Mouse (Mus musculus) midbrain, embryonic 12.5 days (tissue): ENCODE data around the gene Vwa5b2. TPM values are rescaled to one million over a fixed set of nuclear protein-coding genes. Genes with fewer than 3 reads are reported as not detected.
A peak's percentile ranks its signal among the peaks of the same experiment; 100 is the strongest.

ENCODE experiments used
- ATAC-seq: fragments of 200-750 bp; cut with Nextera tagmentation; 2 replicates; pipeline ENCODE4 v1.8.0; 2017; ENCODE audit warnings: low read depth, moderate TSS enrichment, moderate library complexity; ENCODE audit not compliant: low FRiP score
- H3K27ac ChIP-seq: fragments of 300-500 bp; sonication (generic); replicated peaks from 2 replicates; pipeline ENCODE4 v1.5.1; 2016; ENCODE audit warnings: mild to moderate bottlenecking
- H3K27me3 ChIP-seq: fragments of 300-500 bp; sonication (generic); 2 replicates; pipeline ENCODE4 v1.6.1; 2016; ENCODE audit warnings: mild to moderate bottlenecking
- H3K36me3 ChIP-seq: fragments of 300-500 bp; sonication (generic); 2 replicates; pipeline ENCODE4 v1.6.1; 2016
- H3K4me1 ChIP-seq: fragments of 300-500 bp; sonication (generic); 2 replicates; pipeline ENCODE4 v1.6.1; 2016
- H3K4me2 ChIP-seq: fragments of 300-500 bp; sonication (generic); replicated peaks from 2 replicates; pipeline ENCODE4 v1.6.1; 2016; ENCODE audit warnings: mild to moderate bottlenecking, moderate library complexity
- H3K4me3 ChIP-seq: fragments of 300-500 bp; sonication (generic); 2 replicates; pipeline ENCODE4 v1.5.1; 2016; ENCODE audit warnings: mild to moderate bottlenecking
- H3K9ac ChIP-seq: fragments of 300-500 bp; sonication (generic); replicated peaks from 2 replicates; pipeline ENCODE4 v1.6.1; 2016; ENCODE audit warnings: mild to moderate bottlenecking, moderate library complexity
- H3K9me3 ChIP-seq: fragments of 300-500 bp; sonication (generic); 2 replicates; pipeline ENCODE4 v1.6.1; 2016; ENCODE audit warnings: mild to moderate bottlenecking
- WGBS: fragments of 180-500 bp; shearing (Covaris S2); methylation state at CpG from one replicate; pipeline ENCODE4 v1.1.7; 2016; 5-methylcytosine and 5-hydroxymethylcytosine counted together
- polyA plus RNA-seq: library from polyadenylated mRNA; unstranded; fragments of >200 nt; fragmentation: Nextera tagmentation; extraction: Ambion mirVana; gene quantifications from 2 replicates; pipeline ENCODE4 v1.2.1, GENCODE M21; 2016

Gene Vwa5b2
- 6.0 and 7.5 TPM in 2 replicates for polyA plus RNA-seq

DNA sequence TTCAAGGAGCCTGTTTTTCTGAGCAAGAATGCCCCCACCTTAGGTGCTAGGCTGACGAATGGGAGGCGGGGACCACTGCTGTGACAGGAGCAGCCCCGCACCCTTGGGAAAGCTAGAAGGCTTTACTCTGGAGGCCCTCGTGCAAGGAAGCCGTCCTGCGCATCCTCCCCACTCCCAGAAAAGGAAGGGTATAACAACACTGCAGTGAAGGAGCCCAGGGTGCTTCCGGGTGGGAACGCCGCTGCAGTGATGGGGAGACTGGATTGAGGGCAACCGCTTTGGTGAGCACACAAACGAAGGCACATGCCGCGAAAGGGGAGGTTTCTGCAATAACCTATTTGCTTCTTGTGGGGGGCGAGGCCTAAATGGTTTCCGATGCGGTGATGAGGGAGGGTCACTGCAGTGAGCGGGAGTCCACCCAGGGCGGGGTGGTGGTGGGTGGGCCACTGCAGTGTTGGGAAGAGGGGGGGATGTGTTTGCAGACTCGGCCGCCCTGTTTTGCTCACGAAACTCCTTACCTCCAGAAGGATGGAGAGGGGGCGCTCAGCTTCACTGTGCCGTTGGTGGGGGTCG, at the start of gene Vwa5b2:
Gene Vwa5b2, plus strand, starts transcription at position 106 of the 573 bp plus-strand sequence.
- H3K27me3 ChIP-seq = peaks cover 72% of the 10 kb centered on the region
- H3K9ac ChIP-seq = peak within 1 kb of the TSS; percentile 61
- WGBS = 1% methylated on average over 24 of the region's 24 CpGs

DNA sequence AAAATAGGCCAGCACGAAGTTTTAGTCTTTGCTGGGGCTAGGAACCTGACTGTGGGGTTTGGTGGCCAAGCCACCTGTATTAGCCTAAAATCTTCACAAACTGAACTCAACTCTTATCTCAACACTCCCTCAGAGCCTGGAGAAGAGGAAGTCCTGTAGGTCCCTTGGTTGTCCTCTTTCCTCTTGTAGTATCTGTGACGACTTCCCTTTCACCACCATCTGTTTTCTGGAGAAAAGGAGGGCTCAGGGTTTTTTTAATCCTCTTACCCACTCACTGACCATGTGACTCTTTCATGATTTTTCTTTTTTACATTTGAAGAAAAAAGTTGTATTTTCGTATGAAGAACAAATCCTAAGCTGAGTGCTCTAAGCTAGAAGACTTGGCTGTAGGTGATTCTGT, 49.6 kb upstream of the Vwa5b2 start:
- 74% methylated on average over 3 of the region's 3 CpGs for WGBS
- Histone ChIP-seq H3K36me3 (peaks cover 65% of the 10 kb centered on the region), H3K4me2 (no peak overlapping the region), H3K9ac (no peak overlapping the region), H3K4me1 (peaks cover 25% of the 10 kb centered on the region), H3K27me3 (no peaks in the 10 kb centered on the region), H3K9me3 (no peaks in the 10 kb centered on the region), H3K27ac (no peak overlapping the region), H3K4me3 (no peak overlapping the region)
- no peak for ATAC-seq

More for the DNA sequence above, at the start of gene Vwa5b2:
- peak; percentile 79 for ATAC-seq
- H3K27ac ChIP-seq = no peak within 1 kb of the TSS
- H3K4me1 ChIP-seq = peaks cover 24% of the 10 kb centered on the region
- H3K36me3 ChIP-seq = no peaks in the 10 kb centered on the region
- H3K4me3 ChIP-seq = peak within 1 kb of the TSS; percentile 51
- H3K4me2 ChIP-seq = peak within 1 kb of the TSS; percentile 80
- no peaks in the 10 kb centered on the region for H3K9me3 ChIP-seq

DNA sequence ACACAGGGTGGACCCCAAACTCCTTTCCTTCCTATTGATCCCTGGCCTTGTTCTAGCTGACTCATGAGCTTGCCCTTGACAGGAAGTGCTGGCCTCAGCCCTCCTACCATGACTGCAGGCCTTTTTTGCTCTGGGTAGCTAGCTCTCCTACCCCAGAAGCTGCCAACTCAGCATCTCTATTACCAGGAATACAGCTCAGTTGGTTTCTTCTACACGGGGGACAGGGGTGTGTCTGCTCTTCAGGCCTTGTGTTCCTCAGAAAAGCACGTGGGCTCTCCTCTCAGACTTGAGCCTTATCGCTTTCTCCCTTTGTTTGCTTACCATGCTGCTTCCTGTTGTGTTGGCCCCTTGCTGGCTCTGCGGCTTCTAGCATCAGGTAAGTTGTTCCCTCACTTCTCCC, 48.8 kb upstream of the Vwa5b2 start:
- no peak overlapping the region for H3K9ac ChIP-seq
- H3K4me3 ChIP-seq = no peak overlapping the region
- H3K4me1 ChIP-seq = peaks cover 25% of the 10 kb centered on the region
- no peak overlapping the region for H3K27ac ChIP-seq
- no peak overlapping the region for H3K4me2 ChIP-seq
- H3K9me3 ChIP-seq = no peaks in the 10 kb centered on the region
- WGBS = 88% methylated on average over 4 of the region's 4 CpGs
- H3K36me3 ChIP-seq = peaks cover 72% of the 10 kb centered on the region
- no peak for ATAC-seq
- no peaks in the 10 kb centered on the region for H3K27me3 ChIP-seq

DNA sequence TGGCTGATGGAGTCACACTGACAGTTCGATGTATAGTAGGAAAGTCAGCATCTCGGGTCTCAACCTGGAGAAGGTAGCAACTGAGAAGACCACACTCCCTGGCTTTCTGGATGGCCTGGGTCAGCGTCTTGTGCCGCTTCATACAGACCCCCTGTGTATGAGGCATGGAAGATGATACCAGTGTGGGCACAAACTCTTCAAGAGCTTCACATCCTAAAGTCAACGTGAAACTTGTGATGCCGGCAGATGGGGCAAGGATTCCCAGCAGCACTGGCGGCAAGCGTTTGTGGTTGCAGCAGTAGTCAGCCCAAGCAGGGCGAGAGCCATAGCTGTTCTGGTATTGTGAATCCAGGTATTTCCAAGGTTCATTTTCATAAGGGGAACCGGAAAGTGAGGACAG, 43.6 kb upstream of the Vwa5b2 start:
- H3K27me3 ChIP-seq = no peaks in the 10 kb centered on the region
- WGBS = 91% methylated on average over 10 of the region's 10 CpGs
- peaks cover 18% of the 10 kb centered on the region for H3K4me1 ChIP-seq
- peaks cover 57% of the 10 kb centered on the region for H3K36me3 ChIP-seq
- no peak for ATAC-seq
- no peak overlapping the region for H3K27ac ChIP-seq
- no peak overlapping the region for H3K9ac ChIP-seq
- no peak overlapping the region for H3K4me3 ChIP-seq
- no peak overlapping the region for H3K4me2 ChIP-seq
- H3K9me3 ChIP-seq = no peaks in the 10 kb centered on the region

DNA sequence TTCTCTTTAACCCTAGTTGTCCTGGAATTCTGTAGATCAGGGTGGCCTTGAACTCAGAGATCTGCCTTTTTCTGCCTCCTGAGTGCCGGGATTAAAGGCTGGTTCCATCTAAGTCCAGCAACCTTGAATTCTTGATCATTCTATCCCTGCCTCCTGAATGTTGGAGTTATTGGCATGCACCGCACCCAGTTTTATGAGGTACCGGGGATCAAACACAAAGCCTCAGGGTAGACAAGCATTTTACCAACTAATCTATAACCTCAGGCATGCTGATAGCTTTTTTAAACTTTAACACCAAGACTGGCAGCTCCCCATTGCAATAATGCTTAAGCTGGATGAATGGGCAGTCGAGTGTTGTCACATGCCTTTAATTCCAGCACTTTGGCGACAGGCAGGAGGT, 41.8 kb upstream of the Vwa5b2 start:
- WGBS = 54% methylated on average over 5 of the region's 5 CpGs
- Histone ChIP-seq H3K9me3 (no peaks in the 10 kb centered on the region), H3K27ac (no peak overlapping the region), H3K27me3 (no peaks in the 10 kb centered on the region), H3K4me3 (peak overlapping the region; percentile 77; the same call in 1 of the 2 replicates), H3K4me2 (peak overlapping the region; percentile 92), H3K36me3 (peaks cover 56% of the 10 kb centered on the region), H3K9ac (0 out of 2 replicates have a peak overlapping the region, but pooled peaks have one; percentile 69), H3K4me1 (peaks cover 18% of the 10 kb centered on the region)
- ATAC-seq = no peak

DNA sequence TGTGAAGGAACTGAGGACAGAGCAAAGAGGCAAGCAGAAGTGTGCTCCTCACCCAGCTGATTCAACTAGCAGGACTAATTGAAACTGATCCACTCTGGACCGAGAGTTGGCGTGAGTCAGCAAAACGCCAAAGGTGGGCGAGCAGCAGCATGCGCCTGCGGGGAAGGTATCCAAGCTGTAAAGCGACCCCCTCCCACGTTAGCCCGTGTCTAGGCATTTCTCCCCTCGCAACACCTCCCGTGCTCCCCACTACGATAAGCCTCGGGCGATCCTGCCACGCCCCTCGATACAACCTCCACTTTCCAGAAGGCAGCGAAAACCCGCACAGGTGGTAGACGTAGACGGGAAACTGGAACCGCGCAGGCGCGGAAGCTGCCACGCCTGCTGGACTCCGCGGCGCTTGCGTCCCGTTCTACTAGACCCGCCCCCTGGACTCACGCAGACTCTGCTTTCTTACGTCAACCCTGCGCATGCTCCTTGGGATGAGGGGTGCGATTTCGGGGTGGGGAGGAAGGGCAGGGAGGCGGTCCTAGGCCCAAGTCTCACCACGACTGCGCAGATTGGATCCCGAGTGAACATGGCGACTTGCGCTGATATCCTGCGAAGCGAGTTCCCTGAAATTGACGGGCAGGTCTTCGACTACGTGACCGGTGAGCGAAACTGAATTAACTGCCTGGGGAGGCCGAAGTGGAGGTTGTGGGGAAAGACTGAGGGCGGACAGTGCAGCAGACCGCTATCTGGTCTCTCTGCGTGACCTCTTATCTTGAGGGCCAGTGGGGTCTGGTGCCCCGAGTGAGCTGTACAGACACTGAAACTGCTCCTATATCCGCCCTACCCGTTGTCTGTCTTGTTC, 40.9 kb upstream of the Vwa5b2 start, which contains the start of gene Abcf3:
Gene Abcf3, plus strand, starts transcription at position 482 of the 853 bp plus-strand sequence.
- peak within 1 kb of the TSS; percentile 60 for H3K27ac ChIP-seq
- WGBS = under 1% methylated on average over 56 of the region's 56 CpGs

DNA sequence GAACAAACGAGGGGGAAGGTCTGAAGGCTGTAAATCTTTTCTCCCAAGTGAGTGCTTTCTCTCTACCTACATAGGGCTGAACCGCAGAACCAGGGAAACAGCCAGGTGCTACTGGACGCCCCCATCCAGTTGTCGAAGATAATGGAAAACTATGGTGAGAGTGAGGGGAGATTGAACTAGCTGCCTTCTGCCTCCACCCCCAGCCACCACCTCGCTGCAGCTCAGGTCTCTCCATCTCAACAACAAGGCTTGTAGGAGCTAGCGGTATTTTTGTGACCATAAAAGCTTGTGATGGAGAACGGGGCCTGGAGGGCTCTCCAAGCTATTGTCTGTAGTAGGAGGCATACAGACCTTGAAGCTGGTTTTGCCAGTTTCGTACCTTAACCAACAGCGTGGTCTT, 40.1 kb upstream of the Vwa5b2 start:
- 54% methylated on average over 9 of the region's 9 CpGs for WGBS
- Histone ChIP-seq H3K4me1 (peaks cover 18% of the 10 kb centered on the region), H3K36me3 (peaks cover 53% of the 10 kb centered on the region), H3K4me2 (peak overlapping the region; percentile 92), H3K4me3 (peak overlapping the region; percentile 77), H3K9me3 (no peaks in the 10 kb centered on the region), H3K9ac (peak overlapping the region; percentile 88), H3K27ac (no peak overlapping the region; the same call in 1 of the 2 replicates), H3K27me3 (no peaks in the 10 kb centered on the region)
- ATAC-seq = no peak

More for the DNA sequence above, 40.9 kb upstream of the Vwa5b2 start, which contains the start of gene Abcf3:
- Histone ChIP-seq H3K9me3 (no peaks in the 10 kb centered on the region), H3K9ac (peak within 1 kb of the TSS; percentile 88), H3K36me3 (peaks cover 52% of the 10 kb centered on the region), H3K4me1 (peaks cover 18% of the 10 kb centered on the region), H3K4me2 (peak within 1 kb of the TSS; percentile 92), H3K4me3 (peak within 1 kb of the TSS; percentile 77), H3K27me3 (no peaks in the 10 kb centered on the region)
- peak; percentile 98 for ATAC-seq

DNA sequence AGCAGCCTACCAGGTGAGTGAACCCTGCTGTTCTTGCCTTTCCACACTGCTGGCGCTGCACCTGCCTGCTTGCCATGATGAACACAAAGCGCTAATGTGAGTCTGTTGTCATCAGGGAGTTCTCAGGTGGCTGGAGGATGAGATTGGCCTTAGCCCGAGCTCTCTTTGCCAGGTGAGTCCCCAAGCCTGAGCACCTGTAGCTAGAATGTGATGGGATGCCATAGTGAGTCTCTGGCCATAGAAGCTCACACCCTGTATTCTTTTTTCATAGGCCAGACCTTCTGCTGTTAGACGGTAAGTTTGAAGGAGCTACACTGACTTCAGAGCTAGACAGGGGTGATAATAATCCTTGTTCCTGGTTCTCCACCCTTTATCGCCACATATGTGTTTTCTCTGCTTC, 37.6 kb upstream of the Vwa5b2 start:
- Histone ChIP-seq H3K4me3 (no peak overlapping the region), H3K27me3 (no peaks in the 10 kb centered on the region), H3K27ac (no peak overlapping the region), H3K4me1 (peaks cover 18% of the 10 kb centered on the region), H3K36me3 (peaks cover 45% of the 10 kb centered on the region), H3K9ac (no peak overlapping the region), H3K9me3 (no peaks in the 10 kb centered on the region), H3K4me2 (no peak overlapping the region)
- no peak for ATAC-seq
- 95% methylated on average over 5 of the region's 5 CpGs for WGBS

DNA sequence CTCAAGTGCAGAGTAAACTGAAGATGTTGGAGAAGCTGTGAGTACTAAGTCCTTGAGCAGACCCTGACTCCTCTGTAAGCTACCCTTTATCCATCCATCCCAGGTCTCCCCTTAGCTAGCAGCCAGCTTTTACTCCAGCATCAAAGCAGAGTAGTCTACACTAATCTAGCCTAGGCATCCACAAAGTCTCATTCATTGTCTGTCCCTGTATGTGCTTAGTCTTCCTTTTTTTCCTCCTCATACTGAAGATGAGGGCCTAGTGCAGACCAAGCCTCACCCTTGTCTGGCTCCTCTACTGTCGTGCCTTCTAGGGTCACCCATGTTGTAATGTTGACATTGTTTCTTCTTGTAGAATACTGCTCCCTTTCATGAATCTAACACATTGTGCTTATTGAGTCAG, 36.7 kb upstream of the Vwa5b2 start:
- Histone ChIP-seq H3K36me3 (peaks cover 51% of the 10 kb centered on the region), H3K27ac (no peak overlapping the region), H3K9me3 (no peaks in the 10 kb centered on the region), H3K4me2 (no peak overlapping the region), H3K27me3 (no peaks in the 10 kb centered on the region), H3K4me3 (no peak overlapping the region), H3K9ac (no peak overlapping the region), H3K4me1 (peaks cover 16% of the 10 kb centered on the region)
- 85% methylated on average over 1 of the region's 1 CpGs for WGBS
- no peak for ATAC-seq

DNA sequence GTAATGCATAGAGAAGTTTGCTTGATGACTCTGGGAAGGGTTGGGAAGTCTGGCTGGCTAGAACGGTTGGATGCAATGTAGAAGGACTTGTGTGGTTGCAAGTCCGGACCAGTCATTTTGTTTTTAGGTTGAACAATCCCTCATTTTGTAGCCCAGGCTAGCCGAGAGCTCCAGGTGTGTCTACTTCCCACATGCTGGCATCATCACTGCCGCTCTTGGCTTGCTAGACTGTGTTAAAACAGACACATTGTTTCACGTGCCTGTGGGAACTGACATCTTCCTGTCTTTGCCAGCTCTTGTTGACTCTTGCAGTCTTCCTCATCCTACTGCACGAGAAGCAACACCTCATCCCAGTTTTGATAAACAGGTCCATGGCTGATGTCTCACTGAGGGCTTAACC, 34.3 kb upstream of the Vwa5b2 start:
- no peaks in the 10 kb centered on the region for H3K9me3 ChIP-seq
- H3K36me3 ChIP-seq = peaks cover 75% of the 10 kb centered on the region
- no peak for ATAC-seq
- H3K4me1 ChIP-seq = no peaks in the 10 kb centered on the region
- H3K27me3 ChIP-seq = no peaks in the 10 kb centered on the region
- H3K9ac ChIP-seq = no peak overlapping the region
- H3K27ac ChIP-seq = no peak overlapping the region
- 92% methylated on average over 6 of the region's 6 CpGs for WGBS
- no peak overlapping the region for H3K4me2 ChIP-seq
- no peak overlapping the region for H3K4me3 ChIP-seq

DNA sequence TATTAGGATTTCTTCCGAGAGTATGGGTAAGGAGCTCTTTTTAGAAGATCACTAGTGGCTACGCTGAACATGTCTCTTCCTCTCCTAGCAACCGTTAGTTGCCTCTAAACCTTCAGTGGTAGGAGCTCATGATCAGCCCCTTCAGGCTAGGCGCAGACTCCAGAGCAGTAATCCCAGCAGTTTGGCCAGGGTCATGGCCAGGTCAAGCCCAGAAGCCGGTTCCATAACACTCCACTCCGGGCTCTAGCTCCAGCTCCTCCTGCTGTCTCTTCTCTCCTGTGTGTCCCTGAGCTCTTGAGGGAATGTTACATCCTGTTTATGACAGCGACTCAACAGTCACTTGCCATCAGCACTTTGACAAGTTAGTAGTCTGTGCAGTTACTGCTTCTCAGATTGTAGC, 31.9 kb upstream of the Vwa5b2 start:
- peaks cover 78% of the 10 kb centered on the region for H3K36me3 ChIP-seq
- WGBS = 79% methylated on average over 7 of the region's 7 CpGs

DNA sequence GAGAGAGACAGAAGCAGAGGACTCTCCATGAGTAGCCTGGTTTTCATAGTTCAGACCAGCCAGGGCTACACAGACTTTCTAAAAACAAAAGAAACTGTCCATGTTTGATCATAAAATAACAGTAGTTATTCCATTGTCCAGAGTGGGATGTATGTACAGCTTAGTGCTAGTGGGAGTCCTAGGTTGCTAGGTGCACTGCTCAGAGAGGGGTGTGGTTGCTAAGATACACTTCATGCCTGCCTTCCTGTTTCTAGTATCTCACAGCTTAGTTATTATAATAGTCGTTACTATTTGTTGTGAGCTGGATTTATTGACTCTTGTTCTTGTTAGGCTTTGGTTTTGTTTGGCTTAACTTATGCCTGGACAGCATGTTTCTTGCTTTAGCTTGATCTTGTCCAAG, 24.2 kb upstream of the Vwa5b2 start:
- Histone ChIP-seq H3K27me3 (no peaks in the 10 kb centered on the region), H3K9ac (no peak overlapping the region), H3K4me3 (no peak overlapping the region), H3K27ac (no peak overlapping the region), H3K36me3 (peaks cover 30% of the 10 kb centered on the region), H3K4me1 (no peaks in the 10 kb centered on the region), H3K9me3 (no peaks in the 10 kb centered on the region), H3K4me2 (no peak overlapping the region)
- WGBS = 63% methylated on average over 1 of the region's 1 CpGs
- ATAC-seq = no peak

More for the DNA sequence above, 31.9 kb upstream of the Vwa5b2 start:
- Histone ChIP-seq H3K4me3 (no peak overlapping the region), H3K27ac (no peak overlapping the region), H3K9me3 (no peaks in the 10 kb centered on the region), H3K9ac (no peak overlapping the region), H3K4me1 (no peaks in the 10 kb centered on the region), H3K27me3 (no peaks in the 10 kb centered on the region), H3K4me2 (no peak overlapping the region)
- ATAC-seq = no peak
